Mouse (Mus musculus) layer of hippocampus, postnatal 14 days (tissue): Measurements from ENCODE around the gene Gm21887. TPM values are rescaled to one million over a fixed set of nuclear protein-coding genes. Genes with fewer than 3 reads are reported as not detected.
A peak's percentile ranks its signal among the peaks of the same experiment; 100 is the strongest.
"Not testable (repeated sequence)": the region's sequence is repeated elsewhere in the genome, so short reads cannot be mapped to it uniquely, and the experiment has no call there.

Experiments
- DNase-seq, 2 experiments: peaks; one replicate each; pipeline ENCODE4 v3.0.0; 2021 to 2022; ENCODE audit warnings: low spot score in 2 of 2, mixed read lengths in 1 of 2
- total RNA-seq, 2 experiments: library from RNA; stranded (reverse); gene quantifications; 2 replicates each; pipeline ENCODE4 v1.2.3; 2021

The Gm21887 gene
- total RNA-seq, 2 experiments from 2014 or later, result 225 to 399 TPM

- peak in 1 of 2 experiments; percentile 70 for DNase-seq
Observed at GRCm38 (mm10) chrX:170010581-170011528, 1.4 kb downstream of the Gm21887 start.

- not testable (repeated sequence) for DNase-seq
Observed at GRCm38 (mm10) chrX:170011529-170011879, 2.0 kb downstream of the Gm21887 start.

GRCm38 (mm10) chrX:170013421-170013820 is 4.0 kb downstream of the Gm21887 start:
- not testable (repeated sequence) for DNase-seq

- DNase-seq, result not testable (repeated sequence)
Observed at GRCm38 (mm10) chrX:170014038-170014437, 4.6 kb downstream of the Gm21887 start.

- DNase-seq, result not testable (repeated sequence)
Observed at GRCm38 (mm10) chrX:170015883-170016282, 6.4 kb downstream of the Gm21887 start.

GRCm38 (mm10) chrX:170017333-170018245 is 8.1 kb downstream of the Gm21887 start:
- DNase-seq, result peak; percentile 82 to 92

- DNase-seq, result peak in 1 of 2 experiments; percentile 53
Observed at GRCm38 (mm10) chrX:170018571-170019218, 9.2 kb downstream of the Gm21887 start.

GRCm38 (mm10) chrX:170019219-170019953 is 9.9 kb downstream of the Gm21887 start:
- not testable (repeated sequence) for DNase-seq

GRCm38 (mm10) chrX:170019954-170020689 is 10.7 kb downstream of the Gm21887 start:
- peak; percentile 94 to 100 for DNase-seq

GRCm38 (mm10) chrX:170020690-170021050 is 11.2 kb downstream of the Gm21887 start:
- DNase-seq, result peak in 1 of 2 experiments; percentile 84

- not testable (repeated sequence) for DNase-seq
Observed at GRCm38 (mm10) chrX:170021205-170021604, 11.7 kb downstream of the Gm21887 start.

GRCm38 (mm10) chrX:170021750-170022461 is 12.4 kb downstream of the Gm21887 start:
- peak in 1 of 2 experiments; percentile 58 for DNase-seq

Other genes with a start within 250 kb of the Gm21887 start
- gene 4933400A11Rik, start 230.0 kb upstream of the Gm21887 start, total RNA-seq, result not detected